Mouse (Mus musculus) kidney, embryonic 14.5 days (tissue): ENCODE results near the gene Orm3. TPM values are rescaled to one million over a fixed set of nuclear protein-coding genes. Genes with fewer than 3 reads are reported as not detected.

Experiments used
- ATAC-seq: fragments of 200-750 bp; cut with Nextera tagmentation; 2 replicates; pipeline ENCODE4 v1.8.0; 2017; ENCODE audit warnings: moderate number of reproducible peaks, mild to moderate bottlenecking, moderate TSS enrichment, moderate library complexity; ENCODE audit not compliant: low FRiP score, low TSS enrichment
- H3K27ac ChIP-seq: fragments of 300-500 bp; sonication (generic); 2 replicates; pipeline ENCODE4 v1.5.1; 2014; ENCODE audit warnings: low read depth, mild to moderate bottlenecking, low read length, moderate library complexity, mixed read lengths
- H3K27me3 ChIP-seq: fragments of 300-500 bp; sonication (generic); 2 replicates; pipeline ENCODE4 v1.6.1; 2014; ENCODE audit warnings: mild to moderate bottlenecking, low read length; ENCODE audit not compliant: control insufficient read depth, insufficient read depth
- H3K36me3 ChIP-seq: fragments of 300-500 bp; sonication (generic); 2 replicates; pipeline ENCODE4 v1.6.1; 2014; ENCODE audit warnings: low read length, mixed read lengths; ENCODE audit not compliant: control insufficient read depth, insufficient read depth
- H3K4me1 ChIP-seq: fragments of 300-500 bp; sonication (generic); 2 replicates; pipeline ENCODE4 v1.6.1; 2014; ENCODE audit warnings: low read length, mixed read lengths; ENCODE audit not compliant: control insufficient read depth, insufficient read depth
- H3K4me2 ChIP-seq: fragments of 300-500 bp; sonication (generic); replicated peaks from 2 replicates; pipeline ENCODE4 v1.6.1; 2014; ENCODE audit warnings: low read depth, mild to moderate bottlenecking, low read length
- H3K4me3 ChIP-seq: fragments of 300-500 bp; sonication (generic); 2 replicates; pipeline ENCODE4 v1.5.1; 2014; ENCODE audit warnings: mild to moderate bottlenecking, low read length
- H3K9ac ChIP-seq: fragments of 300-500 bp; sonication (generic); 2 replicates; pipeline ENCODE4 v1.6.1; 2014; ENCODE audit warnings: low read depth, mild to moderate bottlenecking, low read length, moderate library complexity
- H3K9me3 ChIP-seq: fragments of 300-500 bp; sonication (generic); 2 replicates; pipeline ENCODE4 v1.6.1; 2016; ENCODE audit warnings: low read length; ENCODE audit not compliant: control insufficient read depth
- WGBS: fragments of 180-500 bp; shearing (Covaris S2); extraction: QIAGEN DNeasy Blood & Tissue Kit; methylation state at CpG from one replicate; pipeline ENCODE4 v1.1.7; 2014; 5-methylcytosine and 5-hydroxymethylcytosine counted together
- polyA plus RNA-seq: library from polyadenylated mRNA; unstranded; fragments of >200 nt; fragmentation: Nextera tagmentation; extraction: Ambion mirVana; gene quantifications from 2 replicates; pipeline ENCODE4 v1.2.1, GENCODE M21; 2014

Gene Orm3
- polyA plus RNA-seq, 1 experiment from 2014 or later: not detected

- 80% methylated on average over 6 of the region's 6 CpGs for WGBS
- no peak overlapping the region for H3K4me3 ChIP-seq
- H3K4me1 ChIP-seq: no peaks in the 10 kb centered on the region
- ATAC-seq: no peak
- no peaks in the 10 kb centered on the region for H3K27me3 ChIP-seq
- H3K4me2 ChIP-seq: no peak overlapping the region
- no peak overlapping the region for H3K27ac ChIP-seq
- H3K9ac ChIP-seq: no peak overlapping the region
- peaks cover 27% of the 10 kb centered on the region for H3K36me3 ChIP-seq
- H3K9me3 ChIP-seq: no peaks in the 10 kb centered on the region
Observed at GRCm38 (mm10) chr4:63391322-63391721, 35.4 kb downstream of the Orm3 start.

- no peak overlapping the region for H3K9ac ChIP-seq
- no peak overlapping the region for H3K4me3 ChIP-seq
- no peaks in the 10 kb centered on the region for H3K27me3 ChIP-seq
- no peak overlapping the region for H3K27ac ChIP-seq
- WGBS: 90% methylated on average over 10 of the region's 10 CpGs
- peaks cover 20% of the 10 kb centered on the region for H3K4me1 ChIP-seq
- H3K36me3 ChIP-seq: peaks cover 13% of the 10 kb centered on the region
- no peak for ATAC-seq
- no peak overlapping the region for H3K4me2 ChIP-seq
- no peaks in the 10 kb centered on the region for H3K9me3 ChIP-seq
Observed at GRCm38 (mm10) chr4:63397981-63398537, 42.1 kb downstream of the Orm3 start.

GRCm38 (mm10) chr4:63398854-63399609, 43.1 kb downstream of the Orm3 start:
- Histone ChIP-seq H3K27ac (peak overlapping the region; percentile 42; the same call in 1 of the 2 replicates), H3K9me3 (no peaks in the 10 kb centered on the region), H3K27me3 (no peaks in the 10 kb centered on the region), H3K36me3 (peaks cover 13% of the 10 kb centered on the region), H3K4me2 (no peak overlapping the region), H3K4me1 (peaks cover 27% of the 10 kb centered on the region), H3K4me3 (no peak overlapping the region), H3K9ac (no peak overlapping the region)
- no peak for ATAC-seq
- 39% methylated on average over 11 of the region's 11 CpGs for WGBS

GRCm38 (mm10) chr4:63399691-63400270, 43.8 kb downstream of the Orm3 start:
- no peak overlapping the region for H3K9ac ChIP-seq
- H3K4me2 ChIP-seq: no peak overlapping the region
- no peaks in the 10 kb centered on the region for H3K27me3 ChIP-seq
- WGBS: 49% methylated on average over 8 of the region's 8 CpGs
- no peak overlapping the region for H3K4me3 ChIP-seq
- H3K4me1 ChIP-seq: peaks cover 35% of the 10 kb centered on the region
- peak overlapping the region; percentile 42; the same call in 1 of the 2 replicates for H3K27ac ChIP-seq
- no peak for ATAC-seq
- no peaks in the 10 kb centered on the region for H3K9me3 ChIP-seq
- peaks cover 7% of the 10 kb centered on the region; the same call in 1 of the 2 replicates for H3K36me3 ChIP-seq

GRCm38 (mm10) chr4:63400541-63401306, 44.8 kb downstream of the Orm3 start:
- no peak for ATAC-seq
- Histone ChIP-seq H3K27me3 (no peaks in the 10 kb centered on the region), H3K9ac (no peak overlapping the region), H3K4me2 (no peak overlapping the region), H3K4me3 (no peak overlapping the region), H3K4me1 (peaks cover 42% of the 10 kb centered on the region), H3K27ac (no peak overlapping the region), H3K9me3 (no peaks in the 10 kb centered on the region), H3K36me3 (peaks cover 4% of the 10 kb centered on the region; the same call in 1 of the 2 replicates)
- WGBS: 89% methylated on average over 18 of the region's 18 CpGs

GRCm38 (mm10) chr4:63401620-63402019, 45.7 kb downstream of the Orm3 start:
- Histone ChIP-seq H3K36me3 (peaks cover 4% of the 10 kb centered on the region; the same call in 1 of the 2 replicates), H3K9me3 (no peaks in the 10 kb centered on the region), H3K4me3 (no peak overlapping the region), H3K27ac (no peak overlapping the region), H3K27me3 (no peaks in the 10 kb centered on the region), H3K4me1 (peaks cover 42% of the 10 kb centered on the region), H3K9ac (no peak overlapping the region), H3K4me2 (no peak overlapping the region)
- 77% methylated on average over 6 of the region's 6 CpGs for WGBS
- ATAC-seq: no peak

GRCm38 (mm10) chr4:63402056-63402455, 46.1 kb downstream of the Orm3 start:
- WGBS: 82% methylated on average over 10 of the region's 10 CpGs

GRCm38 (mm10) chr4:63402558-63402957, 46.6 kb downstream of the Orm3 start:
- H3K9ac ChIP-seq: peak overlapping the region; percentile 54
- peak overlapping the region; percentile 62 for H3K4me2 ChIP-seq
- H3K9me3 ChIP-seq: no peaks in the 10 kb centered on the region
- H3K27ac ChIP-seq: peak overlapping the region; percentile 88
- WGBS: 33% methylated on average over 6 of the region's 6 CpGs
- no peaks in the 10 kb centered on the region for H3K36me3 ChIP-seq
- no peaks in the 10 kb centered on the region for H3K27me3 ChIP-seq
- H3K4me3 ChIP-seq: peak overlapping the region; percentile 36
- ATAC-seq: peak; percentile 3; the same call in 1 of the 2 replicates
- peaks cover 42% of the 10 kb centered on the region for H3K4me1 ChIP-seq

More at GRCm38 (mm10) chr4:63402056-63402455, 46.1 kb downstream of the Orm3 start:
- peak overlapping the region; percentile 36; the same call in 1 of the 2 replicates for H3K4me3 ChIP-seq
- peak overlapping the region; percentile 88; the same call in 1 of the 2 replicates for H3K27ac ChIP-seq
- no peaks in the 10 kb centered on the region for H3K9me3 ChIP-seq
- peaks cover 4% of the 10 kb centered on the region; the same call in 1 of the 2 replicates for H3K36me3 ChIP-seq
- peak overlapping the region; percentile 62 for H3K4me2 ChIP-seq
- H3K27me3 ChIP-seq: no peaks in the 10 kb centered on the region
- H3K9ac ChIP-seq: no peak overlapping the region
- H3K4me1 ChIP-seq: peaks cover 42% of the 10 kb centered on the region
- ATAC-seq: no peak
